Mouse (Mus musculus): ENCODE measurements around the gene Pbx4.

Gene Pbx4

GRCm38 (mm10) chr8:69897857-69898256 lies 65.6 kb downstream of the Pbx4 start:
- DNase-seq (ENCODE audit: low spot score in 2 of 2): no peak

GRCm38 (mm10) chr8:69899876-69900275 lies 67.6 kb downstream of the Pbx4 start:
- DNase-seq (ENCODE audit: low spot score in 2 of 2): no peak

- no peak for DNase-seq (ENCODE audit: low spot score in 2 of 2)
Observed at GRCm38 (mm10) chr8:69900895-69901451, 68.7 kb downstream of the Pbx4 start.

GRCm38 (mm10) chr8:69901484-69902162 lies 69.3 kb downstream of the Pbx4 start:
- DNase-seq (ENCODE audit: low spot score in 2 of 2): peak; percentile 97 to 98

GRCm38 (mm10) chr8:69902163-69903062 lies 70.1 kb downstream of the Pbx4 start, which contains the start of the genes Tssk6, Ndufa13 and Yjefn3:
Gene Tssk6 (plus strand): TSS chr8:69902184.
Gene Ndufa13 (minus strand): TSS chr8:69902558.
Gene Yjefn3 (minus strand): TSS chr8:69902712.
- DNase-seq (ENCODE audit: low spot score in 2 of 2): no peak

GRCm38 (mm10) chr8:69903063-69903542 lies 70.8 kb downstream of the Pbx4 start:
- peak; percentile 100 for DNase-seq (ENCODE audit: low spot score in 2 of 2)

- DNase-seq (ENCODE audit: low spot score in 2 of 2): no peak
Observed at GRCm38 (mm10) chr8:69904096-69904495, 71.8 kb downstream of the Pbx4 start.

GRCm38 (mm10) chr8:69906260-69906659 lies 74.0 kb downstream of the Pbx4 start:
- no peak for DNase-seq (ENCODE audit: low spot score in 2 of 2)

GRCm38 (mm10) chr8:69907106-69907505 lies 74.8 kb downstream of the Pbx4 start:
- no peak for DNase-seq (ENCODE audit: low spot score in 2 of 2)

GRCm38 (mm10) chr8:69911917-69912316 lies 79.6 kb downstream of the Pbx4 start:
- no peak for DNase-seq (ENCODE audit: low spot score in 2 of 2)

GRCm38 (mm10) chr8:69912478-69913074 lies 80.3 kb downstream of the Pbx4 start:
- no peak for DNase-seq (ENCODE audit: low spot score in 2 of 2)

- no peak for DNase-seq (ENCODE audit: low spot score in 2 of 2)
Observed at GRCm38 (mm10) chr8:69914526-69914925, 82.2 kb downstream of the Pbx4 start.

GRCm38 (mm10) chr8:69915748-69916147 lies 83.5 kb downstream of the Pbx4 start:
- DNase-seq (ENCODE audit: low spot score in 2 of 2): peak; percentile 70 to 73

- DNase-seq (ENCODE audit: low spot score in 2 of 2): no peak
Observed at GRCm38 (mm10) chr8:69918506-69918905, 86.2 kb downstream of the Pbx4 start.

GRCm38 (mm10) chr8:69919010-69919409 lies 86.7 kb downstream of the Pbx4 start:
- DNase-seq (ENCODE audit: low spot score in 2 of 2): peak; percentile 82

GRCm38 (mm10) chr8:69919876-69920662 lies 87.8 kb downstream of the Pbx4 start:
- peak; percentile 56 to 73 for DNase-seq (ENCODE audit: low spot score in 2 of 2)

- no peak for DNase-seq (ENCODE audit: low spot score in 2 of 2)
Observed at GRCm38 (mm10) chr8:69921141-69921540, 88.8 kb downstream of the Pbx4 start.
